Mouse (Mus musculus) layer of hippocampus, postnatal 36 days (tissue): ENCODE measurements around the gene Sfrp5. TPM values are rescaled to one million over a fixed set of nuclear protein-coding genes. Genes with fewer than 3 reads are reported as not detected.

Experiments used
- DNase-seq, 2 experiments: peaks; one replicate each; pipeline ENCODE4 v3.0.0; 2022
- total RNA-seq, 2 experiments: library from RNA; stranded (reverse); gene quantifications; 2 replicates each; pipeline ENCODE4 v1.2.3; 2021

Gene Sfrp5
- total RNA-seq, 2 experiments from 2014 or later, result 0.17 to 0.20 TPM

DNA sequence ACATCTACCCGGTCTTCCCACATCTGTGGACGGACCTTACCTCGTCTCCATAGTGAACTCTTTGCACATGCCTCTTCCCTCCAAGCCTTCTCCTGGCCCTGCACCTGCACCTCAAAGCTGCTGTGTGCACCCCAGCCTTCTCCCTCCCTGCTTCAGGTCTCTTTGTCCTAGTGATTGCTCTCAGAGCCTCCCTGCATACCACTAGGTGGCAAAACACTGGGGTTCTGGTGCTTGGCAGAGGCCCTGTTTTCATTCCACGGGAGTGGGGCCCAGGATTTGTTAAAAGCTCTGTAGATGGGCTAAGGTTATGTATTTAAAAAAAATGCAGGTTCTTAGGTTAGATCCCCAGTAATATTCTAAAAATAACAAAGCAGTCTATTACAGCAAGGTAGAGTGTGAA, 5.0 kb downstream of the Sfrp5 start:
- no peak for DNase-seq

DNA sequence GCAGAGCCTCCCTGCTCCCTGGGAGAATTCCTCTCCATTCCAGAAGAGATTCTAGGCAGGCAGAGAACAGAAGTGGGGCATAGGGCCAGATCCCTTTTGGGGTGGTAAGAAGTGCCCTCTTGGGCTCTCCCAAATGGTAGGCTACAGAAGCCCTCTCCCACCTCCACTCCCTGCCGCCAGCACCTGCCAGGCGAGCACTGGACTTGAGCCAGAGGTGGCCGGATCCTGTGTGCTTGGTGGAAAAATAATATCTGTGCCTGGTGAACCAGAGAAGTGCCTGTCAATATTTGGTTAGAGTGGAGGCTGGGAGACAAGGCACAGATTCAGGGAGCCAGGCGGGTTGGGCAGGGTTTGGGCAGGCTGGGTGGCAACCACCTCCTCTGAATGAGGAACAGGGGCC, 5.7 kb downstream of the Sfrp5 start:
- no peak for DNase-seq

DNA sequence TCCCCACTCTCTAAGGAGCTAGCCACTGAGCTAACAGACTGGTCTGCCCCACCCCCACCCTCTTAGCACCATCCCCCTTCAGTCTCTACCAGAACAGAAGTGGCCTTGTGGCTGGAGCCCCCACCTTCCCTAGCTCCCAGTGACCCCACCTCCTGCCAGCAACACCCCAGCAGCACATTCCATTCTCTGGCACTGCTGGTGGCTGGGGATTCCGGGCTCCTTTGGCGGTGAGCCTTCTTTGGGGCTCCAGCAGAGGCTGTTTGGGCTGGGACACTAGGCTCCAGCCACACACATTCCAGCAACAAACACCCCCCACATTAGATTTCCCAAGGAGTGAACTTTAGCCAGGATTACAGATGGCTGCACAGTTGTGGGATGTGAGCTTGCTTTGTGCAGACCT, 8.7 kb downstream of the Sfrp5 start:
- DNase-seq, result no peak

DNA sequence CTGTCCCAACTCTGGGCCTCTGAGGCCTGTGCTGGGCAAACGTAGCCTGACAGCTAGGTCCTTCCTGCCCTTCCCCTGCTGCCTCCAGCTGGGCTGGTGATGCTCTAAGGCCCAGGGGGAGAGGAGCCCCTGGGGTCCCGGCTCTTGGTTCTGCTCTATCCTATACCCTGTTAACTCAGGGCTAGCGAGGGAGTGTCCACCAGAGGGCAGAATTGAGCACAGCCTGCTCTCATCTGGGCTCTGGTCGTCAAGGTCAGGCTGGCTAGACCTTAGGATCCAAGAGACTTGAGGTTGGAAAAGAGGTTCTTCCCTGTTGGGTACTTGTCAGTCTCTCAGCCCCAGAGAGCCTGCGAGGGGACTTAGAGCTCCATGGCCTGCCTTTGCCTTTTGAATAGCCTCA, 11.6 kb downstream of the Sfrp5 start:
- DNase-seq, result no peak

DNA sequence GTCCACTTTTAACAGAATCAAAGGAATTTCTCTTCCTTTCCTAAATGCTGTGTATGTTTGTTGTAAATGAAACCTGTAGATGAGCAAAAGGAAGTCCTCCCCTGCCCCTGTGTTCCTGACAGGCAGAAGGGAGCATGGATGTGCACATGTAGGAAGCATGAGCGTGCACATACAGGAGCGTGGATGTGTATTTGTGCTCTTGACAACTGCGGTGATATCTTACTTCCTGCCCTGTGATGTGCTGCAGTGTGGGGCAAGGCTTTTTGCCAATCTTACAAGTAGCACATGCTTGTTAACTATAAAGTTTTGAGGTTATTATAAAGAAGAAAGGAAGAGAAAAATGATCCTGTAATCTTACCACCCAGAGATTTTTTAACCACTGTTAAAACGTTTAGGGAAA, 12.3 kb downstream of the Sfrp5 start:
- DNase-seq, result no peak

DNA sequence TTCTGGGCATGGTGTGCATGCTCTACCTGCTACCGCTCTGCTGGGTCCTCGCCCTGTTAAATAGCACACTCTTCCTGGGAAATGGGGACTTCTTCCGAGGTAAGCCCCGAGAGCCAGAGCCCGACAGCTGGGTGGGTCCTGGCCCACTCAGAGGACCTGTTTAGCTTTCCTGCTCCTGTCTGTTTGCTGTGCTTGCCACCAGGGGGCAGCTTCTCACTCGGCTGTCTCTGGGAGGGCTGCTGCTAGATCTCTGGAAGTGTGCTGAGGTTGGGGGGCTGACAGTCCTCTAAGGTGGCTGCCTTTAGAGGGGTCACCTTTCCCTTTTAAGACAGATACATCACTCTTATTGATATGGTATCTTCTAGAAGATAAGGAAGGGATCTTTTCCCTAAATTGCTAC, 19.4 kb downstream of the Sfrp5 start:
- DNase-seq, result no peak

DNA sequence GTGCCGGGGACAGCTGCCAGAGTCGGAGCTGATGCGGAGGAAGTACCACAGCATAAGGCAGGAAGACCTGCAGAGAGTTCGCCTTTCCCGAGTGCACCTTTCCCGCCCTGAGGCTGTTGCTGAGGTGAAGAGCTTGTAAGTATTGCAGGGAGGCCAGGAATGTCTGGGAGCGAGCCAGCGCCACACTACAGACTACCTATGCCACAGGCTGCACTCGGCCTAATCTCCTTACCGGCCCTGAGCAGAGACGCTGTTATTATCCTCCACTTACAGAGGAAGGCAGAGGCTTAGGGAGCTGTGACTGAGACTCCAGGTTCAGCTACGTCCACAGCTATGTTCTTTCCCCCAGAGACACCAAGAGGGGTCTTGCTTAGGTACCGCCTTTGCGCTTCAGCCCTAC, 22.7 kb downstream of the Sfrp5 start:
- DNase-seq, result no peak

DNA sequence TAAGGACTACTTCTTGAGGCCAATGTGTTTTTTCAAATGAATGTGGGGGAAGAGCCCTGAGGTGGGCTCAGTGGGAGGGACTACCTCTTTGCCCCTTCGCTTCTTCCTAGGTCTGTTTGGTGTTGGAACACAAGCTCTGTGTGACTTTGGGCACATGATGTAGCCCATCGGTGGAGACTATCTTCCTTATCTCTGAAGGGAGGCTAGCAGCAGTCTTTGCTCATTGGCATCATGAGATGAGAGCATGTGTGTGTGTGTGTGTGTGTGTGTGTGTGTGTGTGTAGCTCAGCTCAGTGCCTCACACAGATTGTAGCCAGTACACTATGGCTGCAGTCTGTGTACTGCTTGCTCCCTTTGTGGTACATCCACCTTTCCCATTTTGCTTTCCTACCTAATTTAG, 24.6 kb downstream of the Sfrp5 start:
- DNase-seq, result no peak

DNA sequence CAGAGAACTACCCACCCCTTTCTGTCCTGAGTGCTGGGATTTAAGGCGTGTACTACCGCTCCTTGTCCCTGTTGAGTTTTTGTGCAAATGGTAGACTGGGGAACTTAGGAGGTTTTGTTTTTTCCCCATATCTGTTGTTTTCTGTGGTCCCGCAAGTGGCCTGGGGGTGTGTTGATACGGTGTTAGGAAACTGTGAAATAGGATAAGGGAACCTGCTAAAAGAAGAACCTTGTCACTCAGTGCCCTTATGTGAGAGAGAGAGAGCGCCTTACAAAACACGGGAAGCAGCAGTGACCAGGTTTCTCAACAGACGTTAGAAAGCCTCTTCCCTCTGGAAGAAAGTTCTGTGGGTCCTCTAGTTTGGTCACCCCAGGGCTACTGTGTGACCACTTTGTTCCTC, 25.2 kb downstream of the Sfrp5 start:
- no peak for DNase-seq

DNA sequence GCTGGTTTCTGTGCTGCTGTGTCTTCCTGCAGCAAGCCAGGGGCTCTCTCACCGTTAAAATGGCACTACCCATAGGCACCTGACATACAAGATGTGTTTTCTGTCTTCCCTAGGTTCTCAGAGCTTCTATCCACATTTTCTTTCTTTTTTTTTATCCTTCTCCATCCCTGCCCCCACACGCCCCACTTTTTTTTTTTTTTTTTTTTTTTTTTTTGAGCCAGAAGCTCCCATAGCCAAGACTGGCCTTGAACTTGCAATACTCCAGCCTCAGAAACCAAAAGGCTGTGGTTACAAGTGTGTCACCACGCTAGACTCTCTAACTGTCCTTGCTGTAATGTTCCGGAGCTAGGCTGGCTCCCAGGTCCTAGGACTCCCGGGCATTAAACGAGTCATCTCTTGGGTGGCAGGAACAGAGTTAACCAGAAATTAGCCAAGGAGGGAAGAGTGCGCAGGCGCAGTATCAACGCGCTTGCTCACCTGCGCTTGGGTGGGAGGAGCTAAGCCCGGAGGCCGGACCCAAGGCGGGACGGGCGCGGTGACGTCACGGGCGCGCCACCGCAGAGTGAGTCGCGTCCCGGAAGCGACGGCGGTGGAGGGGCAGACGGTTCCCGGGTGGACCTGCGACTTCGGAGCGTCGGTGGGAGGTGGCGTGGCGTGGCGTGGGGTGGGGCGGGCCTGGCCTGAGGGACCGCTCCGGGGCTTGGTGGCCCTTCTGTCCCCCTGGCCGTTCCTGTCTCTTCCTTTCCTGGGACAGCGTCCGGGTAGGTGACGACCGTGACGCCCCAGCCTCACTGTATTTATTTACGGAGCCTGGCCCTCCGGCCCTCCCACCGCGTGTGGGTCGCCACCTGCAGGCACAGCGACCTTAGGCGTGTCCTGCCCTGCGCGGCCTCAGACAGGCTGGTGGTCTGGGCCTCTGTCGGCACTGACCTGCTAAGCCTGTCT, 31.8 kb downstream of the Sfrp5 start:
- peak; percentile 89 to 90 for DNase-seq

DNA sequence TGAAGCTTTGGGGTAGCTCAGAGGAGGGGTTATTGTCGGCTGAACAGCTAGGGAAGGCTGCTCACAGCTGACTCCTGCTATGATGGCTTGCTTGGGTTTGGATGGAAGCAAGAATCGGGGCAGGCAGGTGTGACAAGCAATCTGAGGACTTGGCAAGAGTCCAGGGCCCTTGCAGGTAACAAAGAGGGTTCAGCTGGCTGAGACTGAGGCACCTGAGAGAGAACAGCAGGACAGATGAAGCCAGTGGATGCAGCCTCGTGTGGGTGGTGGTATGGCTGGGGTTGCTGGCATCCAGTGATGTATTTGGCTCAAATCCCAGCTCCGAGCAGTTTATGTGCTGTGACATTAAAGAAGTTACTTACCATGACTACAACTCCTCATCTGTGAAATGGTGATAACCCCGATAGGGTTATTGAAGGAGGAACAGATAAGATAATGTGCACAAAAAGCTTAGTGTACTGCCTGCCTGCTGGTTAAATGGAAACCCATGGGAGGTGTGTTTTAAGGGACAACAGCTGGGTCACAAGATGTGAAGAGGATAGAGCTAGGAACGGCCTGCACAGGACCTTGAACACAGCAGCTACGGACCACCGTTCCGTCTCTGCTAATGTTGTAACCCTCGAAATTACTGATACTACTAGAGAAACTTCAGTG, 32.6 kb downstream of the Sfrp5 start:
- no peak for DNase-seq

DNA sequence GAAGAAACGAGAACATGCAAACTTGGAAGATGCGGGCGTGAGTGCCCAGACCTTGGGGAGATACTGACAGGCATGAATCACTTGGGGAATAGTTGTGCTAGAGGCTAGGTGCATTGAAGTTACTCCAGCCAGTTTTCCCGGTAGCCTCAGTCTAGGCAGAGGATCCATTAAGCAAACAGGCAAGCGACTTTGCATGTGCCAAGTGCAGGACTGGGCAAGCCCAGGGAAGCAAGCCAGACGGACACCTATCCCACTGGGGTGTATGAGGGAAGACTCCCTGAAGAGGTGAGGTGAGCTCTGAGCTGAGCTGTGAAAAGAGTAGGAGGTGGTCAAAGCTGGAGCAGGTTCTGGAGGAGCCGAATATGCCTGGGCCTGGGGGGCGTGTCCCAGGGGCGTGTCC, 34.6 kb downstream of the Sfrp5 start:
- DNase-seq, result no peak

DNA sequence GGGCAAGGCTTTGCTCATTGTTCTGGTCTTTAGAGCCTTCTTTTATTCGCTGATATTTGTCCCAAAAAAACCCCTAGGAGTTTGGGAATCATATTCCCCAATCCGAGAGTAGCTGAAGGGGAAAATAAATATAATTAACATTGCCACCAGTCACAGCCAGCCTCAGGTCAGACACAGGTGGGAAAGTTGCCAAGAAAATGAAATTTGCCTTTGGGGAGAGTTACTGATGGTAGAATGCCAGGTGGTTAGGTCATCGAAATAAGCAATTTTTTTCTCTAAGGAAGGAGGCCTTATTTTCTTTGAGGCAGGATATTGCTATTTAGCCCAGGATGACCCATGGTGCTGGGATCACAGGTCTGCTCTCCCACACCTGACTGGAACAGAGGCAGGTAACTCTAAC, 35.3 kb downstream of the Sfrp5 start:
- no peak for DNase-seq

DNA sequence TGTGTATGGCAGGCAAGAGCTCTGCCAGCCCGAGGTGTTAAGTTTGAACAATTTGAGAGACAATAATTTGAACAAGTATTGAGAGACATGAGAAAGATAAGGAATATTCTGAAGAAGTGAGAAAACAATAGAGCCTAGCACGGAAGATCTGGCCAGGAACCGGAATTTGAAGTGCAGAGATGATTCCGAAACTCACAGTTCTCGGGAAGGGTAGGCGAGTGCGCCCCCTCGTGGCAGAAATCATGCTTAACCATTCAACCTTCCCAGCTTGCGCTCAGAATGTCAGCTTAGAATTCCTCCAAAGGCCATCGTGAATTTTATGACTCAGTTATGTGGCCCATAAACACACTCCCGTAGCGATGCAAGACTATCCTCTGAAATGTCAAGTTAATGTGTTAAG, 35.9 kb downstream of the Sfrp5 start:
- peak; percentile 75 to 83 for DNase-seq

DNA sequence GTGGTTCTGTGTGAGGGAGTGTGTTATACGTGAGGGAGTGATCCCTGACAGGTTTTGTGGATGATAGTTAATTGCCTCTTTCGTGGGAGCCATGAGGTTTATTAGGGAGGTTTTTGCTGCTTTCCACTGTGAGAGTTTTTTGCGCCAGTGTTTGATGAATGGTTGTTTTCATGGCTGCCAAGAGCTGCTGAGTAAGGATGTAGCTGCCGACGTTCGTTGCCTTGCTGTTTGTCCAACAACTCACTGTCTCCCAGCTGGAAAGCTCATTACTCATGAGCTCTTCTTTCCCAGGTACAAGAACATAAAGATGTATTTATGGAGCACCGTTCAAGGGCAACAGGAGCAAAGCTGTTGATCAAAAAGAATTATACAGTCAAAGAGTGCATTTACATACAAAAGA, 37.9 kb downstream of the Sfrp5 start:
- DNase-seq, result no peak

DNA sequence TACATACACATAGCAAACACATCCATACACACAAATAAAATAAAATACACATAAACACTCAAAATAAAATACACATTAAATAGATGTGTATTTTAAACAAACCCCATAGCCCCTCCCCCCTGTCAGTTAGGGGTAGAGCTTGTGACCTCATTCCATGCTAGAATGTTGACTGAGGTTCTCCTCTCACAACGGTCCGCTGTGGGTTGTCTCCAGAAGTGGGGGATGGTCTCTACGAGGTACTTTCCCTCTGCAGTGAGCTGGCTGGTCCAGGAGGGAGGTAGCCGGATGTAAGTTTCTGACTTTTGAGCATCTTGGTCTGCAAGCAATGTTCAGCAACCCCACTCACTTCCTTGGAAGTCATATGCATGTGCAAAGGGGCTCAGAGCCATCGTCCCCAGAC, 38.3 kb downstream of the Sfrp5 start, which contains the start of gene Zfyve27:
Gene Zfyve27 (plus strand): TSS at position 188 of the 400 bp plus-strand sequence.
- no peak for DNase-seq

DNA sequence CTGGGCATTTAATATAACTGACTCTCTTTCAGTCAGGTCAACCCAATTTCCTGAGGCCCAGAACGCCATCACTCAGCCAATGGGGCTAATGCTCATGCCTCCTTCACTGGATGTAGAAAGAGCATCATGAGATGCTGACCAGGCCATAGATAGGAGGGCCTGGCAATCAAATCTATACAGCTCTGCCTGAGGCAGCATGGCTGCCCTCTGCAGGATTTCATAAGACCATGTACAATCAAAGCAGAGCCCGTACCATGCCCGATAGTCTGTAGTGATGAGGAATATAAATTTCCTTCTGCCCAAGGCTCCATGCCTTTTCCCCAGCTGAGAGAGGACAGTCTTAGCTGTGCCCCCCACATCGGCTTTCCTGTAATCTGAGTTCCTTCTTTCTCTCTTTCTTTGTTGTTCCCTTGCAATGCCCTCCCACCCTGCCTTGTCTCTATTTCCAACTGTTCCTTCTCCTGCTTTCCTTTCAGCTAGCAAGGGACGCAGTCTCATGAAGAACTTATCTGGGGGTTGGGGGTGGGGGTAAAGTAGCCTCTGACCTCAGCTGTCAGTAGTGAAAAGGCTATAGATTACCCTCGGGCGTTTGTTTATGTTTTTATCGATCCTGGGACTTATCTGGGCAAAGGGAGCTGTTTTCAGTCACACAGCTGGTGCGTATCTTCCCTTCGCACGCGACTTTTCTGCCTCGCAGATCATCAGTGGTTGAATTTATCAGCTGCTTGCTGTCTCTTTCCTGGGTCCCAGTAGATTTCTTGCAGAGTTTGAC, 43.6 kb downstream of the Sfrp5 start:
- no peak for DNase-seq

DNA sequence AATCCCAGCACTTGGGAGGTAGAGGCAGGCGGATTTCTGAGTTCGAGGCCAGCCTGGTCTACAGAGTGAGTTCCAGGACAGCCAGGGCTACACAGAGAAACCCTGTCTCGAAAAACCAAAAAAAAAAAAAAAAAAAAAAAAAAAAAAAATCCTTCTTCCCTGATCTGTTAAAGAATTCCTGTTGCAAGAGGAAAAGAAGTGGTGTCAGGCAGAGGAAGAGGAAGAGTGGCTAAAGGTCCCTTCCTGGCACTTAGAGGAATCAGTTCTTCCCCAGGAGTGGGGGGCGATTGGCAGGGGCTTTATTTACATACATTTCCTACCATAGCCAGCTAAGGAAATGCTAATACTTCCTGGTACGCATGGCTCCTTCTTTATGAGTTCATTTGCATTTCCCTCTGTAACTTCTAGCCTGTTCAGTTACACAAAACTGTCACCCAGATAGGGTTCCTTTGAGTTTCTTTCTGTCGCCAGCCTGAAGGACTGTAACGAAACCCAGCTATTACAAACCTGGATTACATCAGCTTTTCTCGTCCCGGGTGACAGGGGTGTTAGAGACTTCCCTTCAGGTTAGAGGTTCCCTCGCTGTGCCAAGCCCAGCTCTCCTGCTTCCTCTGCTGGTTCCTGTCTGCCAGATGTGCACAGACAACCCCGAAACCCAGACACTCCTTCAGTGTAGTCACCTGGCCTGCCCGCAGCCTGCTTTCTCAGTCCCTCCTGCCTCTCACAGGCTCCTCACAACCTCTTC, 44.4 kb downstream of the Sfrp5 start:
- DNase-seq, result no peak

DNA sequence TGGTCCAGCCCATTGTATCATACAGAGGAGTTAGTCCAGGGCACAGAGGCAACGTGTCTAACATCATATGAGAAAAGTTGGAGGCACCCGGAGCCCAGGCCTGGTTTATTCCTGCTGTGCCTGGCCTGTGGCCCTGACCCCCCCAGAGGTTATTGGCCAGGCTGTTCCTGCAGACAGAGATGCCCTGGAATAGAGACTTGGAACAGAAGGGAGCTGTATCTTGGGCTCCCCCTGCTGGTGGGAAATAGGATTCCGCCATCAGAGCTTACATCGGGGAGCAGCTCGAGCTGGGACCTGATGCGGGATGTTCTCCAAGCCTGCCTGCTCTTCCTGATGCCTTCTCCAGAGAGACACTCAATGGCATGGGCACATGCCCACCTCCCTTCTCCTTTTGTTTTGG, 50.1 kb downstream of the Sfrp5 start:
- peak; percentile 82 for DNase-seq

DNA sequence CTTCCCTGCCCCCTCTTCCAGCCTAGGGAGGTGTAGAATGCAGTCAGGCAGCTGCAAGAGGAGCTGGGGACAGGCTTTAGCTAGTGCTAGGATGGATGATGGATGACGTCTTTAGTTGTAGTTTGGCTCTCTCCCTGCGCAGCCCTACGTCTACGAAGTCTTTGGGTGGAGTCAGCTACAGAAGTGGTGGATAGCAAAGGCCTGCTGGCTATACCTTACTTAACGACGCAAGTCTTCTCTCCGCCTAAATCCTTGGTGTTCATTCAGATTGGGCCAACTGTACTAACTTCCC, 53.5 kb downstream of the Sfrp5 start:
- no peak for DNase-seq
